Mouse (Mus musculus) urinary bladder, postnatal 10 days (tissue): Measurements from ENCODE around the gene Ifna16.

ENCODE experiments used
- DNase-seq: peaks from one replicate; pipeline ENCODE4 v3.0.0; 2022; ENCODE audit warnings: low spot score

Gene Ifna16

DNA sequence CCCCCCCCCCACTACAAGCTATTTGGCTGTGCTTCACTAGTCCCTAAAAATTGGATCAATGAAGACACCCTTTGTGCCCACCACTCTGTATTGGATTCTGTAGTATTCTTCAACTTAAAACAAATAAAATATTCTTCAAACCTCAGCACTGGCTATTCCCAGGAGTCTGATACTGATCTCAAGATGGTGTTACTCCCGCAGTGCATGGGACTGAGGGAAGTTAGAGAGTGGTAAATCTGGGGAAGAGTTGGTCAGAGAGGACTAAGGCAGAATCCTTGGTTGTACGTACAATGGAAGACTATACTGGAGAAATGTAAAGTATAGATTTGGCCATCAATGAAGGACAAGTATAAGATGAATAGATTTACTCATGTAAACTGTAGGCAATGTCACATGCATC is 34.2 kb downstream of the Ifna16 start:
- no peak for DNase-seq

DNA sequence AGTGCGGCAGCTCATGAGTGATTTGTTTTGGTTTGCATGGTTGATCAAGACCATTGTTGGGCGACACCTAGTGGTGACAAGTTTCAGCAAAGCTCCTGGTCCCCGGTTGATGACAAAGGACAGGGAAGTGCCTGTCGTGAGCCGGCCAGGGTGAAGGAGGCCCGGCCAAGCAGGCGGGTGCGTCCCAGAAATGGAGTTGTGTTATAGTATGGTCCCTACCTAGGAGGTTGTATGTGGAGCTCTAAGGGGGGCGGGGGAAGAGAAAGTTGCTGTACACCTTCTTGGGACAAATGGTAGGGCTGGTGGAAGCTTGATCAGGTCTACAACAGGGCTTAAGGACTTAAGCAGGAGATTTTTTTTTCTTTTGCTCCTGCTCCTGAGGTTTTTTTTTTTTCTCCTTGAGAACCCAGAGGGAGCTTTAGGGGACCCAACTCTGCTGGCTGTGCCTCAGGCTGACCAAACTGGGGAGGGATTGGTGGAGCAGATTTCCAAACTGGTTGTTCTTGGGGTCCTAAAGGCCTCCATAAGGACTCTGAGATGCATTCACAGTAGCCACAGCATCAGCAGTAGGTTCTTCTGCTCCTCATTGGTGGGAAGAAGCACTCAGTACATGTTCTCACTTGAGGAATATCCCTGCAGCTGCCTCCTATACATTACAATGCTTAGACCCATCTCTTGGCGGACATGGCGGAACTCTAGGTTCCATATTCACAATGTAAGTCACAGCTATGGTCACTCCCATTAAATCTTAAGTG is 35.5 kb downstream of the Ifna16 start:
- DNase-seq = peak; percentile 83

DNA sequence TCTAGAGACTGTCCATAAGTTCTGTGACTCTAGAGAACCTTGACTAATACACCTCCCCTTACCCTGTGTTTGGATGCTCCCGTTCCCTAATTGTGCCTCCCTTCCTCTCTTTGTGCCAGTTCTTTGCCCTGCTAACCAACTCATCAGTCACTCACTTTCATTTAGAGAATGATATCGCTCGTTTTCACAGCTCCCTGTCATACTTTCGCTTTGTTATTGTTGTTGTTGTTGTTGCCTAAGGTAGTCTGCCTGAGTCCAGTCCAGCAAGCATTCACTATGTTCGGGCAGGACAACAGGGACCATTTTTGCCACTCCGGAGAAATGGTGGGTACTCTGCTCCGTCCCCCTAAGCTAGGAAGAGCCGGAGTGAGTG is 36.0 kb downstream of the Ifna16 start:
- no peak for DNase-seq

DNA sequence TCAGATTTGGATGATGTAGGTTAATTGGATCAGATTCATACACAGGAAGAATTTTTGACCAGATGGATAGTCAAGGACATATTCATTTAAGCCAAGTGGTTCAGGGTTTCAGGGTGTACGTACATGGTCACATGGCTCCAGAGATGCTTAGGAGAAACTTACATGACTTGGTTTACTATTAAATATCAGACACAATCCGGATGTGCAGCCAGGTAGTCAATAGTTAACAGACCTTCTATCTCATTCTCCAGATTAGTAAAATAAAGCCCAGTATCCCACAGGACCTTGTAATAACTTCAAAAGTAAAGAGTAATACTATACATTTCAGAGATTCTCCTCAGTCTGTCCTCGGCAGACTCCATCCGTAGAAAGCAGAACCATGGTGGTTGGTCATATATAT is 42.4 kb downstream of the Ifna16 start, which contains the start of gene C87499:
TSS of gene C87499 (minus strand) at position 101 of the 400 bp plus-strand sequence.
- DNase-seq = no peak
